Mouse (Mus musculus): Measurements from ENCODE around the gene Tmem231. TPM values are rescaled to one million over a fixed set of nuclear protein-coding genes. Genes with fewer than 3 reads are reported as not detected.
A peak's percentile ranks its signal among the peaks of the same experiment; 100 is the strongest.
"Not testable (repeated sequence)": the region's sequence is repeated elsewhere in the genome, so short reads cannot be mapped to it uniquely, and the experiment has no call there.

The Tmem231 gene
- polyA plus RNA-seq, 1 experiment from 2014 or later: 21.1 TPM

DNA sequence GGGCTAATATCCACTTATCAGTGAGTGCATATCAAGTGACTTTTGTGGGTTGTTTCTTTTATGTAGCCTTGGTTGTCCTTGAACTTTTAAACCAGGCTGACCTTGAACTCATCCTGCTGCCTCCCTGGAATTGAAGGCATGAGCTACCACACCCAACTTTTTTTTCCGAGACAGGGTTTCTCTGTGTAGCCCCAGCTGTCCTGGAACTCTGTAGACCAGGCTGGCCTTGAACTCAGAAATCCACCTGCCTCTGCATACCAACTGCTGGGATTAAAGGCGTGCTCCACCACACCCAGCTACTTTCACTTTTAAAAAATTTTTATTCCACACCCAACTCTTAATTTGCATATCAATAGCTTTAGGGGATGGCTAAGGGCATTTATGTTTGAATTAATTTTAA lies 9.9 kb upstream of the Tmem231 start:
- Histone ChIP-seq H3K9ac (no peak overlapping the region), H3K4me3 (replicated peaks) (no peak overlapping the region), H3K27me3 (no peaks in the 10 kb centered on the region), H3K9me3 (replicated peaks) (no peaks in the 10 kb centered on the region), H3K27ac (no peak overlapping the region), H3K36me3 (peaks cover 65% of the 10 kb centered on the region), H3K4me2 (no peak overlapping the region), H3K4me1 (peaks cover 20% of the 10 kb centered on the region)
- no peak for ATAC-seq (replicated peaks; ENCODE audit: low FRiP score)
- WGBS: 92% methylated on average over 2 of the region's 2 CpGs

GRCm38 (mm10) chr8:111941101-111941454 lies 7.4 kb upstream of the Tmem231 start:
- Histone ChIP-seq H3K4me3 (replicated peaks) (peak overlapping the region; percentile 84), H3K27ac (peak overlapping the region; percentile 90), H3K4me2 (peak overlapping the region; percentile 86), H3K27me3 (no peaks in the 10 kb centered on the region), H3K9me3 (replicated peaks) (no peaks in the 10 kb centered on the region), H3K4me1 (peaks cover 20% of the 10 kb centered on the region), H3K36me3 (peaks cover 43% of the 10 kb centered on the region), H3K9ac (peak overlapping the region; percentile 85)
- ATAC-seq (replicated peaks; ENCODE audit: low FRiP score): peak; percentile 38
- 0% methylated on average over 23 of the region's 23 CpGs for WGBS

- H3K27ac ChIP-seq: peak within 1 kb of the TSS; percentile 90
- peak within 1 kb of the TSS; percentile 84 for H3K4me3 ChIP-seq (replicated peaks)
- WGBS: under 1% methylated on average over 65 of the region's 65 CpGs
- H3K9me3 ChIP-seq (replicated peaks): no peaks in the 10 kb centered on the region
- peak; percentile 98 for ATAC-seq (replicated peaks; ENCODE audit: low FRiP score)
- peaks cover 20% of the 10 kb centered on the region for H3K4me1 ChIP-seq
- peak within 1 kb of the TSS; percentile 86 for H3K4me2 ChIP-seq
- peaks cover 37% of the 10 kb centered on the region for H3K36me3 ChIP-seq
- peak within 1 kb of the TSS; percentile 85 for H3K9ac ChIP-seq
- H3K27me3 ChIP-seq: no peaks in the 10 kb centered on the region
Measured at GRCm38 (mm10) chr8:111940171-111941100, 6.8 kb upstream of the Tmem231 start, which contains the start of gene Gabarapl2. TSS of gene Gabarapl2 (plus strand) at chr8:111940703.

- WGBS: 8% methylated on average over 10 of the region's 10 CpGs
- peak overlapping the region; percentile 7; the same call in 1 of the 2 replicates for H3K9ac ChIP-seq
- peaks cover 28% of the 10 kb centered on the region for H3K36me3 ChIP-seq
- H3K9me3 ChIP-seq (replicated peaks): no peaks in the 10 kb centered on the region
- peak overlapping the region; percentile 84 for H3K4me3 ChIP-seq (replicated peaks)
- peak overlapping the region; percentile 86 for H3K4me2 ChIP-seq
- peak; percentile 90 for ATAC-seq (replicated peaks; ENCODE audit: low FRiP score)
- H3K27me3 ChIP-seq: no peaks in the 10 kb centered on the region
- H3K27ac ChIP-seq: peak overlapping the region; percentile 90
- H3K4me1 ChIP-seq: peaks cover 20% of the 10 kb centered on the region
Measured at GRCm38 (mm10) chr8:111939516-111940142, 5.9 kb upstream of the Tmem231 start.

- peaks cover 22% of the 10 kb centered on the region for H3K4me1 ChIP-seq
- H3K27me3 ChIP-seq; H3K9ac ChIP-seq; H3K9me3 ChIP-seq (replicated peaks); H3K4me2 ChIP-seq; H3K4me3 ChIP-seq (replicated peaks); ATAC-seq (replicated peaks; ENCODE audit: low FRiP score); H3K27ac ChIP-seq: not testable (repeated sequence)
- 91% methylated on average over 9 of the region's 9 CpGs for WGBS
- peaks cover 16% of the 10 kb centered on the region for H3K36me3 ChIP-seq
Measured at GRCm38 (mm10) chr8:111938076-111938985, 4.7 kb upstream of the Tmem231 start.

DNA sequence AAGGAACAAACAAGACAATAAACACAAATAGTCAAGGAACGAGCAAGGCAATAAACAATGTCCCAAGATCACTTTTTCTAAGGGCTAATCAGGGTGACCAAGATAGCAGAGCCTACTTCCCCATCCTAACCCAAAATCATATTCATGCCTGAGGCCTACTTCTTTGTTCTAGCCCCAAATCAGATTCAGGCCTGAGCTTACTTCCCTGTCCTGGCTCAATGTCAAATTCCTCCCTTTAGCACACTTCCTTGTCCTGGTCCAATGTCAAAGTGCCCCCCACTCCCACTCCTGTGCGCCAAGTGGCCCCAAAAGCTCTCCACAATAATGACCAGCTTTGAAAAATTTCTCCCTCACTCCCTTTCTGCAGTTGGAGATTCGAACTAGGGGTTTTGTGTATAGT lies 3.5 kb upstream of the Tmem231 start:
- ATAC-seq (replicated peaks; ENCODE audit: low FRiP score): no peak
- Histone ChIP-seq H3K4me1 (peaks cover 33% of the 10 kb centered on the region), H3K9me3 (replicated peaks) (no peaks in the 10 kb centered on the region), H3K27me3 (no peaks in the 10 kb centered on the region), H3K9ac (no peak overlapping the region), H3K36me3 (peaks cover 5% of the 10 kb centered on the region), H3K27ac (no peak overlapping the region), H3K4me2 (no peak overlapping the region), H3K4me3 (replicated peaks) (no peak overlapping the region)
- 72% methylated on average over 3 of the region's 3 CpGs for WGBS

DNA sequence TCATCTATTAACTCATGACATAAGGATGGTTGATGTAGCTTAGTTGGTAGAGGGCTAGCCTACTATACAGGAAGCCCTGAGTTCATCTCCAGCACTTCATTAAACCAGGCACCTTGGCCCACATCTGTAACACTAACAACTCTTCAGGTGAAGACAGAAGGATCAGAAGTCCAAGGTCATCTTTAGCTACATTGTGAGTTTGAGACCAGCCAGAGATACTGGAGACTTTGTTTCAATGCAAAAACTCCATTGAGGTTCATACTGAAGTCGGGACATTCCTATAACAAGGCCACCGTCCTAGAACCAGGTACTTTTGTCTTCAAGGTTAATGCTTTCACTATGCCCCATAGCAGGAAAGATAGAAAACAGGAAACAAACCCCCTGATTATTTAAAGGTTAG lies 520 bp upstream of the Tmem231 start:
- H3K9me3 ChIP-seq (replicated peaks): no peaks in the 10 kb centered on the region
- ATAC-seq (replicated peaks; ENCODE audit: low FRiP score): no peak
- no peaks in the 10 kb centered on the region for H3K27me3 ChIP-seq
- H3K4me2 ChIP-seq: peak overlapping the region; percentile 88; the same call in 1 of the 2 replicates
- H3K4me1 ChIP-seq: peaks cover 20% of the 10 kb centered on the region
- no peaks in the 10 kb centered on the region for H3K36me3 ChIP-seq
- H3K9ac ChIP-seq: no peak overlapping the region
- no peak overlapping the region for H3K27ac ChIP-seq
- 96% methylated on average over 2 of the region's 2 CpGs for WGBS
- H3K4me3 ChIP-seq (replicated peaks): peak overlapping the region; percentile 76; the same call in 1 of the 2 replicates

- Histone ChIP-seq H3K36me3 (no peaks in the 10 kb centered on the region), H3K27me3 (no peaks in the 10 kb centered on the region), H3K4me2 (peak overlapping the region; percentile 88), H3K27ac (peak overlapping the region; percentile 87), H3K4me3 (replicated peaks) (peak overlapping the region; percentile 76), H3K9ac (peak overlapping the region; percentile 75), H3K4me1 (peaks cover 20% of the 10 kb centered on the region), H3K9me3 (replicated peaks) (no peaks in the 10 kb centered on the region)
- ATAC-seq (replicated peaks; ENCODE audit: low FRiP score): peak; percentile 65
- 25% methylated on average over 19 of the region's 19 CpGs for WGBS
Measured at GRCm38 (mm10) chr8:111932580-111933336, 923 bp downstream of the Tmem231 start.

- H3K27ac ChIP-seq: no peak overlapping the region
- H3K9me3 ChIP-seq (replicated peaks): no peaks in the 10 kb centered on the region
- no peak overlapping the region for H3K4me3 ChIP-seq (replicated peaks)
- WGBS: 78% methylated on average over 16 of the region's 16 CpGs
- peaks cover 20% of the 10 kb centered on the region for H3K4me1 ChIP-seq
- H3K27me3 ChIP-seq: no peaks in the 10 kb centered on the region
- H3K4me2 ChIP-seq: no peak overlapping the region
- no peaks in the 10 kb centered on the region for H3K36me3 ChIP-seq
- ATAC-seq (replicated peaks; ENCODE audit: low FRiP score): no peak
- H3K9ac ChIP-seq: no peak overlapping the region
Measured at GRCm38 (mm10) chr8:111931721-111932120, 2.0 kb downstream of the Tmem231 start.

DNA sequence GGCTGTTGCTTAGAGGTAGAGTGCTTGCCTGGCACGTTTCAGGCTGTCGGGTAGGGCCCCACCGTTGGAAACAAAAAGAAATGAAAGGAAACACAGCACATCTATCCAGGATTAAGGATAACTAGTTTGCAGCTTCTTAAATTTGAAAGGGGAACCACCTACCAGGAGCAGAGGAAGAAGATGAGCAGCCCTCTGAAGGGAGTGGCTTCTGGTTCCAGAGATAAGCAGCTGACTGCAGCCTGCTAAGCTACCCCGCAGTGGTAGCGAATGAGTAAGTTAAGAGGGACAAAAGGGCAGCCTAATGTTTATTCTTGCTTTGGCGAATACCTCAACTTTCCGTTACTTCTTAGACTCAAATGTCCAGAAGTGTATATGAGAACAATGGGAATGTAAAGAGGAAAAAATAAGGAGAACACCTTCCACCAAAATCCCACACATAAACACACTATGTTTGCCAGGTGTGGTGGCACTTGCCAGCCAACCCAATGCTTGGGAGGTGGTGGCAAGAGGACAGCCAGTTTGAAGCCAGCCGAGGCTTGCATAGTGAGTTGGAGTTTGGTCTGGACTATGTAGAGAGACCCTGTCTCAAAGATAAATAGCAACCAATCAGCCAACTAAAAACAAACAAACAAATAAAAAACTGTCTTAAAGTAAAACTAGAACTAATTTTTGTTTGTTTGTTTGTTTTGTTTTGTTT lies 3.9 kb downstream of the Tmem231 start:
- Histone ChIP-seq H3K9me3 (replicated peaks) (no peaks in the 10 kb centered on the region), H3K36me3 (no peaks in the 10 kb centered on the region), H3K27ac (no peak overlapping the region), H3K9ac (no peak overlapping the region), H3K4me3 (replicated peaks) (no peak overlapping the region), H3K4me2 (no peak overlapping the region), H3K27me3 (no peaks in the 10 kb centered on the region), H3K4me1 (peaks cover 20% of the 10 kb centered on the region)
- WGBS: 81% methylated on average over 8 of the region's 8 CpGs
- no peak for ATAC-seq (replicated peaks; ENCODE audit: low FRiP score)

Data from kidney, embryonic 15.5 days (tissue).